Mouse (Mus musculus) stomach, embryonic 15.5 days (tissue): ENCODE measurements around the gene Dach1. TPM values are rescaled to one million over a fixed set of nuclear protein-coding genes. Genes with fewer than 3 reads are reported as not detected.

ENCODE experiments used
- ATAC-seq: fragments of 200-750 bp; cut with Nextera tagmentation; 2 replicates; pipeline ENCODE4 v1.8.0; 2017; ENCODE audit warnings: low read depth, moderate number of reproducible peaks, moderate TSS enrichment; ENCODE audit not compliant: insufficient read depth, low FRiP score
- H3K27ac ChIP-seq: fragments of 300-500 bp; sonication (generic); 2 replicates; pipeline ENCODE4 v1.5.1; 2015; ENCODE audit warnings: mild to moderate bottlenecking, inconsistent platforms
- H3K27me3 ChIP-seq: fragments of 300-500 bp; sonication (generic); replicated peaks from 2 replicates; pipeline ENCODE4 v1.6.1; 2015; ENCODE audit warnings: inconsistent platforms
- H3K36me3 ChIP-seq: fragments of 300-500 bp; sonication (generic); 2 replicates; pipeline ENCODE4 v1.6.1; 2015; ENCODE audit warnings: inconsistent platforms
- H3K4me1 ChIP-seq: fragments of 300-500 bp; sonication (generic); 2 replicates; pipeline ENCODE4 v1.6.1; 2015; ENCODE audit warnings: inconsistent platforms
- H3K4me2 ChIP-seq: fragments of 300-500 bp; sonication (generic); 2 replicates; pipeline ENCODE4 v1.6.1; 2015; ENCODE audit warnings: mild to moderate bottlenecking, inconsistent platforms
- H3K4me3 ChIP-seq: fragments of 300-500 bp; sonication (generic); replicated peaks from 2 replicates; pipeline ENCODE4 v1.5.1; 2015; ENCODE audit warnings: inconsistent platforms
- H3K9ac ChIP-seq: fragments of 300-500 bp; sonication (generic); 2 replicates; pipeline ENCODE4 v1.6.1; 2015; ENCODE audit warnings: inconsistent platforms
- H3K9me3 ChIP-seq: fragments of 300-500 bp; sonication (generic); 2 replicates; pipeline ENCODE4 v1.6.1; 2016; ENCODE audit warnings: inconsistent platforms
- WGBS: fragments of 180-500 bp; shearing (Covaris S2); methylation state at CpG from one replicate; pipeline ENCODE4 v1.1.7; 2015; 5-methylcytosine and 5-hydroxymethylcytosine counted together
- polyA plus RNA-seq: library from polyadenylated mRNA; unstranded; fragments of >200 nt; fragmentation: Nextera tagmentation; extraction: Ambion mirVana; gene quantifications from 2 replicates; pipeline ENCODE4 v1.2.1, GENCODE M21; 2015

Dach1 gene
- polyA plus RNA-seq, 1 experiment from 2014 or later, result 3.6 TPM

DNA sequence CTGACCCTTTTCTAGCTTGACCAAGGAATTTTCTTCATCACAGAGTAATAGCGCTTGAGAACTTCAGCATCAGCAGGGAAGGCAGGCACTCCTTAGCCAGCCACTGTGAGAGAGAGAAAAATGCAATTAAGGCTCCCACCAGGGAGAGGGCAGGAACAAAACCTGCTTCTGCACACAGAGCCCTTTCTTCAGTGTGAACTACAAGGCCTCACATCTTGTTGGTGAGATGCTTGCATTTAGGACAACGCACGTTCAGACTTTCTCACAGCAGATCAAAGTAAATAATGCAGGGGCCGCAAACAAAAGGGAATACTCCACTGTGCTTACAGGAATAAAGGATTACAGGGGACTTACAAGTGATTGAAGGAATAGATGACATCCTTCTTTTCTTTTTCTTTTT, 74.3 kb downstream of the Dach1 start:
- 69% methylated on average over 4 of the region's 4 CpGs for WGBS
- Histone ChIP-seq H3K4me3 (no peak overlapping the region), H3K9me3 (no peaks in the 10 kb centered on the region), H3K27ac (no peak overlapping the region), H3K4me1 (no peaks in the 10 kb centered on the region), H3K36me3 (no peaks in the 10 kb centered on the region), H3K4me2 (no peak overlapping the region), H3K27me3 (no peaks in the 10 kb centered on the region), H3K9ac (no peak overlapping the region)
- no peak for ATAC-seq

DNA sequence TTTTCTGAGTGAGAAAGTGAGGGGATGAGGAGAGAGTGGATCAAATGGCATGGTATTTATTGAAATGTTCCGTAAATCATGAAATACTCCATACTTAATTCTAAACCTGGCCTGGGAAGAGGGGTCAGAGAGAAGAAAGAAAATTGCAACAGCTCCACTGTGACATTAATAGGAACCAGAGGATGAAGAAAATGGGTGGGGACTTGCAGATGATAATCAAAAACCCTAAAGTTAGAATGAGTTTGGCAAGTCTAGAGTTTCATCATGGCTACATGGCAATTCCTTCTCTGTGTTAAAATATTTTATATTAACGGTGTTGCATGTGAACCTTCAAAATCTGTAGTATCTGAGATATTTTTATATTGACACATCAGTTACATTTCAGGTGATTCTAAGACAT, 80.3 kb downstream of the Dach1 start:
- Histone ChIP-seq H3K27me3 (no peaks in the 10 kb centered on the region), H3K4me3 (no peak overlapping the region), H3K4me2 (no peak overlapping the region), H3K9me3 (no peaks in the 10 kb centered on the region), H3K36me3 (no peaks in the 10 kb centered on the region), H3K9ac (no peak overlapping the region), H3K27ac (no peak overlapping the region), H3K4me1 (no peaks in the 10 kb centered on the region)
- no peak for ATAC-seq
- 92% methylated on average over 2 of the region's 2 CpGs for WGBS

- Histone ChIP-seq H3K4me3 (no peak overlapping the region), H3K9me3 (no peaks in the 10 kb centered on the region), H3K9ac (no peak overlapping the region), H3K4me2 (no peak overlapping the region), H3K27ac (no peak overlapping the region), H3K4me1 (no peaks in the 10 kb centered on the region), H3K27me3 (no peaks in the 10 kb centered on the region), H3K36me3 (no peaks in the 10 kb centered on the region)
- 68% methylated on average over 2 of the region's 2 CpGs for WGBS
- no peak for ATAC-seq
Measured at GRCm38 (mm10) chr14:98087355-98087754, 82.2 kb downstream of the Dach1 start.

DNA sequence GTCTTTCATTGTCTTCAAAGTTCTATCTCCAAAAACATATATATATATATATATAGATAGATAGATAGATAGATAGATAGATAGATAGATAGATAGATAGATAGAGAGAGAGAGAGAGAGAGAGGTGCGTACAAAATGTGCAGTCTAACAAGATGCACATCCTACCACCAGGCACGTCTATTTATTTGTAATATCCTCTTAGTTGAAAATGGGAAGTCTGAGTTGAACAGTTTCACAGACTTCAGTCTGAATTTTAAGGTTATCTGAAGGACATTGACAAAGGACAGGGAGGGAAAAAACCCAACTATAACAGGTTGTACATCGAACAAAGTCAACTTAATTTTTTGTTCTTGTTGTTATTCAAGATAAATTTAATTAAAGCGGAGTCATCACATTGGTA, 82.8 kb downstream of the Dach1 start:
- WGBS, result 86% methylated on average over 4 of the region's 4 CpGs
- H3K9me3 ChIP-seq, result no peaks in the 10 kb centered on the region
- H3K4me3 ChIP-seq, result no peak overlapping the region
- no peak for ATAC-seq
- H3K27me3 ChIP-seq, result no peaks in the 10 kb centered on the region
- no peaks in the 10 kb centered on the region for H3K4me1 ChIP-seq
- H3K9ac ChIP-seq, result no peak overlapping the region
- H3K4me2 ChIP-seq, result no peak overlapping the region
- H3K27ac ChIP-seq, result no peak overlapping the region
- no peaks in the 10 kb centered on the region for H3K36me3 ChIP-seq

- no peak overlapping the region for H3K4me3 ChIP-seq
- H3K9ac ChIP-seq, result no peak overlapping the region
- H3K4me2 ChIP-seq, result no peak overlapping the region
- H3K27me3 ChIP-seq, result no peaks in the 10 kb centered on the region
- no peak for ATAC-seq
- no peak overlapping the region for H3K27ac ChIP-seq
- WGBS, result 71% methylated on average over 5 of the region's 5 CpGs
- no peaks in the 10 kb centered on the region for H3K4me1 ChIP-seq
- H3K9me3 ChIP-seq, result no peaks in the 10 kb centered on the region
- H3K36me3 ChIP-seq, result no peaks in the 10 kb centered on the region
Measured at GRCm38 (mm10) chr14:98085141-98085540, 84.4 kb downstream of the Dach1 start.

DNA sequence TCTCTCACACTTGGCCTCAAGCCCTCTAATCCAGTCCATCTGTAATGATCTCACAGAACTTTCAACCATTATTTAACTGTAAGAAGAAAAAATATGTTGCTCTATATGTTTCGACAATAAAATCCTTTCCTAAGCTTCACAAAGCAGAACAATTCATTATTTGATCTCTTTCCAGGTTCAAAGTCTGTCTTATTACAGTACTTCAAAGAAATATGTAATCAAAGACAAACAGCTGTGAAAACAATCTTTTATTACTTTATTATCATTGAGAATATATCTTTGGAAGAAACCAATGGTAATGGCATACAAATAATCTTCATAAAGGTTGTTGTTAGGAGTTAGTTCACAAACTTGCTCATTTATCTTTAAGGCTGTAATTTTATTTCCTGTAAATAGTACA, 84.8 kb downstream of the Dach1 start:
- Histone ChIP-seq H3K4me3 (no peak overlapping the region), H3K36me3 (no peaks in the 10 kb centered on the region), H3K4me2 (no peak overlapping the region), H3K9me3 (no peaks in the 10 kb centered on the region), H3K4me1 (no peaks in the 10 kb centered on the region), H3K9ac (no peak overlapping the region), H3K27ac (no peak overlapping the region), H3K27me3 (no peaks in the 10 kb centered on the region)
- ATAC-seq, result no peak
- 30% methylated on average over 1 of the region's 1 CpGs for WGBS

DNA sequence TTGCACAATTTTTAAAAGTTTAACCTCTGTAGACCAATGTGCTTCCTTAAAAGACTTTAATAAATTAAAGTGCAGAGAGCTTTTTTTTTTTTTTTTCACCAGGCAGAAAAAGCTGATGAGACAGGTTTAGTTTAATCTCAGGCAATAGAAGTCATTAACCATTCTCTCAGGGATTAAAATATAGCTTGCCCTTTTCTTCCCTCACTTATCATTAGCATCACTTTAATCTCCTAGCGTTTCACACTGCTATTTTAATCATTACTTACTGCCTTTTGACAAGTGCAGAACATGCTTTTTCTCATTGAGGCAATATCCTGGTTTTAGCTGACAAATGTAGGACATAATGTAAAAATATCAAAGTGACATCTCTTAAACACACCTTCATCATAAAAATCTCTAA, 86.1 kb downstream of the Dach1 start:
- Histone ChIP-seq H3K9me3 (no peaks in the 10 kb centered on the region), H3K9ac (no peak overlapping the region), H3K4me1 (no peaks in the 10 kb centered on the region), H3K27me3 (no peaks in the 10 kb centered on the region), H3K4me2 (no peak overlapping the region), H3K36me3 (no peaks in the 10 kb centered on the region), H3K4me3 (no peak overlapping the region), H3K27ac (no peak overlapping the region)
- no peak for ATAC-seq
- WGBS, result 18% methylated on average over 1 of the region's 1 CpGs

GRCm38 (mm10) chr14:98080014-98080413, 89.6 kb downstream of the Dach1 start:
- Histone ChIP-seq H3K27ac (no peak overlapping the region), H3K27me3 (no peaks in the 10 kb centered on the region), H3K4me2 (no peak overlapping the region), H3K4me1 (no peaks in the 10 kb centered on the region), H3K9me3 (no peaks in the 10 kb centered on the region), H3K9ac (no peak overlapping the region), H3K4me3 (no peak overlapping the region), H3K36me3 (no peaks in the 10 kb centered on the region)
- no peak for ATAC-seq
- 64% methylated on average over 6 of the region's 6 CpGs for WGBS

DNA sequence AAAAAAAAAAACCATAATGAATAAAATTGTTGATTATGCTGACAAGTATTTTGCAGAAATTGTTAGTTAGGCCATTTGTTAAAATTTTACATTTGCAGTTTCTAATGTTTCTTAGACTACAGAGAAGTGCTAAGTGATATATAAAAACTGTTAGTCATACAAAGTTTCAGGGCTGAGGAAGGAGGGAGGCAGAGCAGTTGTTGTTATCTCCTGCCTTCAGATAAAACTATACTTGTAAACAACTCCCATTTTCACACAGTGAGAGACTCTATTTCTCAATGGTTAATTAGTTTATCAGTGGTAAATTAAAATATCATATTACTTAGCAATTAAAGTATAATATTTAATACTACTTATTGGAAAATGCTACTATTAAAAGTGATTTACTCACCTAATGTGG, 91.6 kb downstream of the Dach1 start:
- no peaks in the 10 kb centered on the region for H3K4me1 ChIP-seq
- no peak for ATAC-seq
- H3K4me3 ChIP-seq, result no peak overlapping the region
- H3K27ac ChIP-seq, result no peak overlapping the region
- H3K36me3 ChIP-seq, result no peaks in the 10 kb centered on the region
- H3K9ac ChIP-seq, result no peak overlapping the region
- no peaks in the 10 kb centered on the region for H3K9me3 ChIP-seq
- H3K27me3 ChIP-seq, result no peaks in the 10 kb centered on the region
- no peak overlapping the region for H3K4me2 ChIP-seq

GRCm38 (mm10) chr14:98073421-98074080, 96.0 kb downstream of the Dach1 start:
- H3K4me3 ChIP-seq, result 0 out of 2 replicates have a peak overlapping the region, but pooled peaks have one; percentile 3
- H3K36me3 ChIP-seq, result no peaks in the 10 kb centered on the region
- H3K27ac ChIP-seq, result no peak overlapping the region; the same call in 1 of the 2 replicates
- H3K9ac ChIP-seq, result no peak overlapping the region
- no peaks in the 10 kb centered on the region for H3K27me3 ChIP-seq
- no peak for ATAC-seq
- peak overlapping the region; percentile 21 for H3K4me2 ChIP-seq
- no peaks in the 10 kb centered on the region for H3K4me1 ChIP-seq
- 56% methylated on average over 12 of the region's 12 CpGs for WGBS
- no peaks in the 10 kb centered on the region for H3K9me3 ChIP-seq

GRCm38 (mm10) chr14:98072647-98073420, 96.7 kb downstream of the Dach1 start:
- Histone ChIP-seq H3K4me3 (0 out of 2 replicates have a peak overlapping the region, but pooled peaks have one; percentile 3), H3K9ac (no peak overlapping the region), H3K27me3 (no peaks in the 10 kb centered on the region), H3K4me1 (no peaks in the 10 kb centered on the region), H3K9me3 (no peaks in the 10 kb centered on the region), H3K27ac (no peak overlapping the region; the same call in 1 of the 2 replicates), H3K36me3 (no peaks in the 10 kb centered on the region), H3K4me2 (peak overlapping the region; percentile 21)
- ATAC-seq, result no peak
- WGBS, result 49% methylated on average over 11 of the region's 11 CpGs

DNA sequence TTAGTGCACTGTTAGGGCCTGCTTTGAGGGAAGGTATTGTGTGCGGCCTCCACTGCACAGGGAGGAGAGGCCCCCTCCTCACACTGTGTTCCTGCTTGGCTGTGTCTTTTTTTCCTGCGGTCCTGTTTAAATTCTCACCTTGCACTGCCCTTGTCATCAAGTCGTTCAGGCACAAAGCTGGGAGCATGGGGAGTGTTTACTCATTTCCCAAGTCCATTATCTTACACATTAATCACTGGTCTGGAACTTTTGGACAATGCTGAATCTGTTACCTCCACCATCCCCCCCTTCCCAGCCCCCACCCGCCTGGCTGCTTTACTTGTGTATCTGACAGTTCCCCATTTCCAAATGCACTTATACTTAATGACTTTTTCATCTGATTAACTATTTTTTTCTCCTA, 97.7 kb downstream of the Dach1 start:
- no peak for ATAC-seq
- Histone ChIP-seq H3K9ac (no peak overlapping the region), H3K4me2 (no peak overlapping the region), H3K27ac (no peak overlapping the region), H3K9me3 (no peaks in the 10 kb centered on the region), H3K4me3 (no peak overlapping the region), H3K4me1 (no peaks in the 10 kb centered on the region), H3K36me3 (no peaks in the 10 kb centered on the region), H3K27me3 (no peaks in the 10 kb centered on the region)
- 23% methylated on average over 4 of the region's 4 CpGs for WGBS
